Mouse (Mus musculus): ENCODE results near the gene Rpl18. TPM values are rescaled to one million over a fixed set of nuclear protein-coding genes. Genes with fewer than 3 reads are reported as not detected.

The Rpl18 gene
- polyA plus RNA-seq, 1 experiment from 2014 or later = 665 TPM

- Histone ChIP-seq H3K9me3 (no peaks in the 10 kb centered on the region), H3K9ac (no peak overlapping the region), H3K27ac (no peak overlapping the region), H3K4me2 (replicated peaks) (no peak overlapping the region; the same call in 1 of the 2 replicates), H3K36me3 (peaks cover 36% of the 10 kb centered on the region), H3K27me3 (replicated peaks) (no peaks in the 10 kb centered on the region), H3K4me3 (no peak overlapping the region), H3K4me1 (peaks cover 60% of the 10 kb centered on the region)
- no peak for ATAC-seq (ENCODE audit: low FRiP score, low read depth)
- WGBS = 72% methylated on average over 14 of the region's 14 CpGs
Measured at GRCm38 (mm10) chr7:45709677-45710355, 5.4 kb upstream of the Rpl18 start.

GRCm38 (mm10) chr7:45710477-45711191, 4.6 kb upstream of the Rpl18 start:
- no peaks in the 10 kb centered on the region for H3K27me3 ChIP-seq (replicated peaks)
- WGBS = 96% methylated on average over 20 of the region's 20 CpGs
- H3K9ac ChIP-seq = no peak overlapping the region
- peaks cover 36% of the 10 kb centered on the region for H3K36me3 ChIP-seq
- H3K4me2 ChIP-seq (replicated peaks) = no peak overlapping the region
- H3K4me3 ChIP-seq = no peak overlapping the region
- peaks cover 57% of the 10 kb centered on the region for H3K4me1 ChIP-seq
- no peak overlapping the region for H3K27ac ChIP-seq
- no peaks in the 10 kb centered on the region for H3K9me3 ChIP-seq
- no peak for ATAC-seq (ENCODE audit: low FRiP score, low read depth)

GRCm38 (mm10) chr7:45711316-45712021, 3.8 kb upstream of the Rpl18 start:
- Histone ChIP-seq H3K27ac (no peak overlapping the region), H3K27me3 (replicated peaks) (no peaks in the 10 kb centered on the region), H3K4me2 (replicated peaks) (no peak overlapping the region), H3K4me3 (no peak overlapping the region), H3K9ac (no peak overlapping the region), H3K4me1 (peaks cover 57% of the 10 kb centered on the region), H3K9me3 (no peaks in the 10 kb centered on the region), H3K36me3 (peaks cover 36% of the 10 kb centered on the region)
- ATAC-seq (ENCODE audit: low FRiP score, low read depth) = no peak
- 91% methylated on average over 24 of the region's 24 CpGs for WGBS

GRCm38 (mm10) chr7:45712022-45712757, 3.1 kb upstream of the Rpl18 start:
- no peak overlapping the region for H3K9ac ChIP-seq
- H3K36me3 ChIP-seq = peaks cover 36% of the 10 kb centered on the region
- H3K27ac ChIP-seq = no peak overlapping the region
- WGBS = 90% methylated on average over 21 of the region's 21 CpGs
- H3K27me3 ChIP-seq (replicated peaks) = no peaks in the 10 kb centered on the region
- no peak overlapping the region for H3K4me2 ChIP-seq (replicated peaks)
- no peaks in the 10 kb centered on the region for H3K9me3 ChIP-seq
- ATAC-seq (ENCODE audit: low FRiP score, low read depth) = no peak
- H3K4me3 ChIP-seq = no peak overlapping the region
- H3K4me1 ChIP-seq = peaks cover 57% of the 10 kb centered on the region

GRCm38 (mm10) chr7:45713396-45713795, 1.9 kb upstream of the Rpl18 start:
- Histone ChIP-seq H3K27me3 (replicated peaks) (no peaks in the 10 kb centered on the region), H3K9me3 (no peaks in the 10 kb centered on the region), H3K36me3 (peaks cover 36% of the 10 kb centered on the region), H3K27ac (no peak overlapping the region), H3K4me3 (no peak overlapping the region), H3K9ac (no peak overlapping the region), H3K4me1 (peaks cover 45% of the 10 kb centered on the region), H3K4me2 (replicated peaks) (no peak overlapping the region; the same call in 1 of the 2 replicates)
- no peak for ATAC-seq (ENCODE audit: low FRiP score, low read depth)
- WGBS = 94% methylated on average over 16 of the region's 16 CpGs

GRCm38 (mm10) chr7:45713881-45714520, 1.3 kb upstream of the Rpl18 start:
- peaks cover 36% of the 10 kb centered on the region for H3K36me3 ChIP-seq
- H3K27ac ChIP-seq = no peak overlapping the region
- peak overlapping the region; percentile 69; the same call in 1 of the 2 replicates for H3K9ac ChIP-seq
- WGBS = 93% methylated on average over 6 of the region's 6 CpGs
- H3K4me3 ChIP-seq = peak overlapping the region; percentile 74
- no peak for ATAC-seq (ENCODE audit: low FRiP score, low read depth)
- peaks cover 45% of the 10 kb centered on the region for H3K4me1 ChIP-seq
- H3K9me3 ChIP-seq = no peaks in the 10 kb centered on the region
- peak overlapping the region; percentile 93 for H3K4me2 ChIP-seq (replicated peaks)
- no peaks in the 10 kb centered on the region for H3K27me3 ChIP-seq (replicated peaks)

GRCm38 (mm10) chr7:45714630-45715089, 597 bp upstream of the Rpl18 start:
- H3K36me3 ChIP-seq = peaks cover 42% of the 10 kb centered on the region
- no peak overlapping the region for H3K27ac ChIP-seq
- no peaks in the 10 kb centered on the region for H3K27me3 ChIP-seq (replicated peaks)
- no peaks in the 10 kb centered on the region for H3K9me3 ChIP-seq
- H3K9ac ChIP-seq = peak overlapping the region; percentile 69
- peaks cover 45% of the 10 kb centered on the region for H3K4me1 ChIP-seq
- WGBS = 10% methylated on average over 14 of the region's 14 CpGs
- peak overlapping the region; percentile 74 for H3K4me3 ChIP-seq
- peak; percentile 17; the same call in 1 of the 2 replicates for ATAC-seq (ENCODE audit: low FRiP score, low read depth)
- H3K4me2 ChIP-seq (replicated peaks) = peak overlapping the region; percentile 93

- Histone ChIP-seq H3K4me2 (replicated peaks) (peak overlapping the region; percentile 93), H3K9ac (peak overlapping the region; percentile 48)
- 85% methylated on average over 19 of the region's 19 CpGs for WGBS
Measured at GRCm38 (mm10) chr7:45715741-45716459, 643 bp downstream of the Rpl18 start.

GRCm38 (mm10) chr7:45716460-45716857, 1.2 kb downstream of the Rpl18 start:
- no peak overlapping the region for H3K9ac ChIP-seq

More at GRCm38 (mm10) chr7:45715741-45716459, 643 bp downstream of the Rpl18 start:
- no peak for ATAC-seq (ENCODE audit: low FRiP score, low read depth)
- Histone ChIP-seq H3K4me3 (peak overlapping the region; percentile 74; the same call in 1 of the 2 replicates), H3K27ac (no peak overlapping the region), H3K9me3 (no peaks in the 10 kb centered on the region), H3K36me3 (peaks cover 45% of the 10 kb centered on the region), H3K27me3 (replicated peaks) (no peaks in the 10 kb centered on the region), H3K4me1 (peaks cover 44% of the 10 kb centered on the region)

GRCm38 (mm10) chr7:45716952-45717917, 2.0 kb downstream of the Rpl18 start:
- H3K27ac ChIP-seq = peak overlapping the region; percentile 50
- H3K9me3 ChIP-seq = no peaks in the 10 kb centered on the region
- H3K4me1 ChIP-seq = peaks cover 44% of the 10 kb centered on the region
- peak overlapping the region; percentile 93 for H3K4me2 ChIP-seq (replicated peaks)
- peak; percentile 25 for ATAC-seq (ENCODE audit: low FRiP score, low read depth)
- WGBS = 12% methylated on average over 31 of the region's 31 CpGs
- peak overlapping the region; percentile 91 for H3K4me3 ChIP-seq
- H3K27me3 ChIP-seq (replicated peaks) = no peaks in the 10 kb centered on the region
- H3K36me3 ChIP-seq = peaks cover 45% of the 10 kb centered on the region
- peak overlapping the region; percentile 73 for H3K9ac ChIP-seq

More at GRCm38 (mm10) chr7:45716460-45716857, 1.2 kb downstream of the Rpl18 start:
- H3K4me1 ChIP-seq = peaks cover 44% of the 10 kb centered on the region
- peak overlapping the region; percentile 91; the same call in 1 of the 2 replicates for H3K4me3 ChIP-seq
- peaks cover 45% of the 10 kb centered on the region for H3K36me3 ChIP-seq
- H3K9me3 ChIP-seq = no peaks in the 10 kb centered on the region
- no peaks in the 10 kb centered on the region for H3K27me3 ChIP-seq (replicated peaks)
- peak overlapping the region; percentile 93 for H3K4me2 ChIP-seq (replicated peaks)
- no peak for ATAC-seq (ENCODE audit: low FRiP score, low read depth)
- H3K27ac ChIP-seq = no peak overlapping the region
- WGBS = 93% methylated on average over 3 of the region's 3 CpGs
